Mouse (Mus musculus) E14TG2a.4 (cell line): ENCODE data around the gene Ccm2.

ENCODE experiments used
- CTCF ChIP-seq: conservative IDR thresholded peaks from 2 replicates; pipeline ENCODE4 v1.5.1; 2014; ENCODE audit warnings: low read length
- NANOG ChIP-seq: IDR thresholded peaks from 2 replicates; pipeline ENCODE4 v1.6.1; 2014; ENCODE audit warnings: borderline replicate concordance, low read length, mixed read lengths
- POU5F1 ChIP-seq: IDR thresholded peaks from 2 replicates; pipeline ENCODE4 v1.6.1; 2014; ENCODE audit warnings: low read length, borderline replicate concordance

- TF ChIP-seq CTCF, result no peak
- no peak for TF ChIP-seq NANOG
- no peak for TF ChIP-seq POU5F1
These were observed 19.2 kb upstream of the Ccm2 start for GRCm38 (mm10) chr11:6527256-6528185.
